Mouse (Mus musculus) liver, embryonic 12.5 days (tissue): Measurements from ENCODE around the gene Sipa1l3. TPM values are rescaled to one million over a fixed set of nuclear protein-coding genes. Genes with fewer than 3 reads are reported as not detected.
A peak's percentile ranks its signal among the peaks of the same experiment; 100 is the strongest.

ENCODE experiments used
- ATAC-seq: fragments of 200-750 bp; cut with Nextera tagmentation; 2 replicates; pipeline ENCODE4 v1.8.0; 2017; ENCODE audit warnings: moderate number of reproducible peaks, mild to moderate bottlenecking, moderate library complexity
- H3K27ac ChIP-seq: fragments of 300-500 bp; sonication (generic); 2 replicates; pipeline ENCODE4 v1.5.1; 2016; ENCODE audit warnings: mild to moderate bottlenecking
- H3K27me3 ChIP-seq: fragments of 300-500 bp; sonication (generic); replicated peaks from 2 replicates; pipeline ENCODE4 v1.6.1; 2016; ENCODE audit warnings: mild to moderate bottlenecking, moderate library complexity
- H3K36me3 ChIP-seq: fragments of 300-500 bp; sonication (generic); 2 replicates; pipeline ENCODE4 v1.6.1; 2016; ENCODE audit warnings: mild to moderate bottlenecking, moderate library complexity
- H3K4me1 ChIP-seq: fragments of 300-500 bp; sonication (generic); 2 replicates; pipeline ENCODE4 v1.6.1; 2016
- H3K4me2 ChIP-seq: fragments of 300-500 bp; sonication (generic); 2 replicates; pipeline ENCODE4 v1.6.1; 2016; ENCODE audit warnings: mild to moderate bottlenecking, moderate library complexity
- H3K4me3 ChIP-seq: fragments of 300-500 bp; sonication (generic); 2 replicates; pipeline ENCODE4 v1.5.1; 2016; ENCODE audit warnings: mild to moderate bottlenecking, moderate library complexity
- H3K9ac ChIP-seq: fragments of 300-500 bp; sonication (generic); 2 replicates; pipeline ENCODE4 v1.6.1; 2016; ENCODE audit warnings: mild to moderate bottlenecking, moderate library complexity
- H3K9me3 ChIP-seq: fragments of 300-500 bp; sonication (generic); replicated peaks from 2 replicates; pipeline ENCODE4 v1.6.1; 2016; ENCODE audit warnings: mild to moderate bottlenecking, moderate library complexity
- WGBS: fragments of 180-500 bp; shearing (Covaris S2); methylation state at CpG from one replicate; pipeline ENCODE4 v1.1.7; 2016; ENCODE audit not compliant: insufficient replicate concordance; 5-methylcytosine and 5-hydroxymethylcytosine counted together
- polyA plus RNA-seq: library from polyadenylated mRNA; unstranded; fragments of >200 nt; fragmentation: Nextera tagmentation; extraction: Ambion mirVana; gene quantifications from 2 replicates; pipeline ENCODE4 v1.2.1, GENCODE M21; 2016

The Sipa1l3 gene
- polyA plus RNA-seq, 1 experiment from 2014 or later, result 4.1 TPM

GRCm38 (mm10) chr7:29303738-29304462 is 214.5 kb downstream of the Sipa1l3 start, which contains the start of gene Dpf1:
Gene Dpf1, plus strand, starts transcription at chr7:29303951.
- Histone ChIP-seq H3K4me1 (peaks cover 49% of the 10 kb centered on the region), H3K27me3 (peaks cover 80% of the 10 kb centered on the region), H3K9me3 (no peaks in the 10 kb centered on the region), H3K4me3 (peak within 1 kb of the TSS; percentile 58), H3K9ac (peak within 1 kb of the TSS; percentile 52), H3K36me3 (no peaks in the 10 kb centered on the region), H3K4me2 (peak within 1 kb of the TSS; percentile 80), H3K27ac (no peak within 1 kb of the TSS)
- ATAC-seq, result peak; percentile 69
- 1% methylated on average over 66 of the region's 67 CpGs for WGBS

- 43% methylated on average over 7 of the region's 7 CpGs for WGBS
- Histone ChIP-seq H3K27me3 (peaks cover 69% of the 10 kb centered on the region), H3K4me3 (no peak overlapping the region), H3K36me3 (no peaks in the 10 kb centered on the region), H3K27ac (no peak overlapping the region), H3K9me3 (no peaks in the 10 kb centered on the region), H3K4me1 (peaks cover 37% of the 10 kb centered on the region), H3K9ac (no peak overlapping the region), H3K4me2 (no peak overlapping the region)
- no peak for ATAC-seq
Measured at GRCm38 (mm10) chr7:29302641-29303040, 215.8 kb downstream of the Sipa1l3 start.

DNA sequence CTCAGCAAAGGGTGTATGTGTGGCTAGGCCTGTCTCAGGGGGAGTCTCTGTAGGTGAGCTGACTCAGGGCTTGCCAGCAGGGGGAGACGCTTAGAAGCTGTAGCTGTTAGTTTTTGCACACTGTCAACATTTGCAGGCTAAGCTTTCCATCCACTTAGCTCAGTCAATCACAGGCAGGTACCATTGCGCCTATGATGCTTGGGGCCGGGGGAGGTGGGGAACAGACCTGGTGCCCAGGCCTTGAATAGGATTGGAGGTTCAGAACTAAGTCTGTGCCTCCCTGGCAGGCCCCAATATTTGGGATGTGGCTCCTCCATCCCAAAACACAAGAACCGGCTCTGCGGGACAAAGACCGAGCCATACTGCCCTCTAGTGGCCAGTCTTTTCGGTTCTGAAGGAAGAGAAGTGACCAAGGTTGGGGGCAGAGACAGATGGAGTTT is 217.3 kb downstream of the Sipa1l3 start:
- H3K9ac ChIP-seq, result no peak overlapping the region
- 6% methylated on average over 7 of the region's 7 CpGs for WGBS
- no peaks in the 10 kb centered on the region for H3K36me3 ChIP-seq
- H3K4me3 ChIP-seq, result no peak overlapping the region
- peaks cover 22% of the 10 kb centered on the region for H3K4me1 ChIP-seq
- ATAC-seq, result no peak
- no peak overlapping the region for H3K4me2 ChIP-seq
- peaks cover 62% of the 10 kb centered on the region for H3K27me3 ChIP-seq
- no peaks in the 10 kb centered on the region for H3K9me3 ChIP-seq
- H3K27ac ChIP-seq, result no peak overlapping the region

GRCm38 (mm10) chr7:29296998-29297397 is 221.4 kb downstream of the Sipa1l3 start:
- peaks cover 19% of the 10 kb centered on the region for H3K4me1 ChIP-seq
- ATAC-seq, result no peak
- H3K9ac ChIP-seq, result no peak overlapping the region
- H3K4me3 ChIP-seq, result no peak overlapping the region
- no peak overlapping the region for H3K27ac ChIP-seq
- H3K36me3 ChIP-seq, result no peaks in the 10 kb centered on the region
- peaks cover 40% of the 10 kb centered on the region for H3K27me3 ChIP-seq
- 14% methylated on average over 10 of the region's 10 CpGs for WGBS
- H3K9me3 ChIP-seq, result no peaks in the 10 kb centered on the region
- H3K4me2 ChIP-seq, result 0 out of 2 replicates have a peak overlapping the region, but pooled peaks have one; percentile 8

DNA sequence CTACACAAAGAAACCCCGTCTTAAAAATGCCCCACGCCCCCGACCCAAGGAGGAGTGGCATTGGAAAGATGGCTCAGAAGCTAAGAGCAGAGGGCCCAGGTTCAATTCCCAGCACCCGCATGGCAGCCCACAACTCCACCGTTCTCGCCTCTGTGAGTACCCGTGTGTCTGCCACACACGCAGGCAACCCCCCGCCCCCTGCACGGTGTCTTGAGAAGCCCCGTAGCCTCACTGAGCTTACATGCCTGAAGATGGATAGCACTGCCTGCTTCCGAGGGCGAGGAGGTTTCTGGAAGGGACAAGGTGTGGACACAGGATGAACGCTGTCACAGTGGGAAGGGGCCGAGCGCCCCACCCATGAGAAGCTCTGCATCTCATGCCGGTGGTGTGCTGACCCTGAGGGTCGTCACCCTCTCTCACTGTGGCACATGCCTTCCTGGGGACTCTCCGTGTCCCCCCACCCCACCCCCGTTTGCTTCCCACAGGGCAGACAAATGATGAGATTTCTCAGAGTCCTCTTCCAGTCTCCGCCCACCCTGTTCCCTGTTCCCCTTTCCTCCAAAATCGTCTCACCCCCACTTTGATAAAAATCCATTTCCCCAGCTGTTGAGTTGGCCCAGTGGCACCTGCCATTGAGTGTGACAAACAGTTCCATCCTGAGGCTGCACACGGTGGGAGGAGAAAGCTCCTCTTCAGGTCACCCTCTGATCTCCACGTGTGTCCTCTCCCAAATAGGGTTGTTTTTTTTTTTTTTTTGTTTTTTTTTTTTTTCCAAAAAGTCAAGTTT is 222.4 kb downstream of the Sipa1l3 start:
- peaks cover 37% of the 10 kb centered on the region; the same call in 1 of the 2 replicates for H3K27me3 ChIP-seq
- H3K4me2 ChIP-seq, result no peak overlapping the region
- H3K4me1 ChIP-seq, result peaks cover 24% of the 10 kb centered on the region
- no peaks in the 10 kb centered on the region for H3K9me3 ChIP-seq
- no peak overlapping the region for H3K9ac ChIP-seq
- no peaks in the 10 kb centered on the region for H3K36me3 ChIP-seq
- 71% methylated on average over 24 of the region's 24 CpGs for WGBS
- H3K27ac ChIP-seq, result no peak overlapping the region
- no peak for ATAC-seq
- no peak overlapping the region for H3K4me3 ChIP-seq

- H3K4me2 ChIP-seq, result no peak overlapping the region
- no peak overlapping the region for H3K9ac ChIP-seq
- peaks cover 35% of the 10 kb centered on the region for H3K4me1 ChIP-seq
- no peaks in the 10 kb centered on the region for H3K9me3 ChIP-seq
- peaks cover 42% of the 10 kb centered on the region for H3K27me3 ChIP-seq
- H3K36me3 ChIP-seq, result no peaks in the 10 kb centered on the region
- no peak for ATAC-seq
- no peak overlapping the region for H3K27ac ChIP-seq
- 65% methylated on average over 13 of the region's 13 CpGs for WGBS
- H3K4me3 ChIP-seq, result no peak overlapping the region
Measured at GRCm38 (mm10) chr7:29294111-29294761, 224.2 kb downstream of the Sipa1l3 start.

GRCm38 (mm10) chr7:29293131-29294065 is 225.0 kb downstream of the Sipa1l3 start:
- Histone ChIP-seq H3K27ac (no peak overlapping the region), H3K4me2 (no peak overlapping the region), H3K4me3 (no peak overlapping the region), H3K4me1 (peaks cover 43% of the 10 kb centered on the region), H3K36me3 (no peaks in the 10 kb centered on the region), H3K27me3 (peaks cover 44% of the 10 kb centered on the region), H3K9ac (no peak overlapping the region), H3K9me3 (no peaks in the 10 kb centered on the region)
- 52% methylated on average over 19 of the region's 19 CpGs for WGBS
- no peak for ATAC-seq

- H3K4me3 ChIP-seq, result no peak overlapping the region
- H3K9me3 ChIP-seq, result no peaks in the 10 kb centered on the region
- H3K36me3 ChIP-seq, result no peaks in the 10 kb centered on the region
- ATAC-seq, result no peak
- H3K9ac ChIP-seq, result no peak overlapping the region
- no peak overlapping the region for H3K27ac ChIP-seq
- peaks cover 43% of the 10 kb centered on the region for H3K4me1 ChIP-seq
- no peak overlapping the region for H3K4me2 ChIP-seq
- WGBS, result 26% methylated on average over 8 of the region's 8 CpGs
- peaks cover 52% of the 10 kb centered on the region for H3K27me3 ChIP-seq
Measured at GRCm38 (mm10) chr7:29292458-29293098, 225.9 kb downstream of the Sipa1l3 start.

DNA sequence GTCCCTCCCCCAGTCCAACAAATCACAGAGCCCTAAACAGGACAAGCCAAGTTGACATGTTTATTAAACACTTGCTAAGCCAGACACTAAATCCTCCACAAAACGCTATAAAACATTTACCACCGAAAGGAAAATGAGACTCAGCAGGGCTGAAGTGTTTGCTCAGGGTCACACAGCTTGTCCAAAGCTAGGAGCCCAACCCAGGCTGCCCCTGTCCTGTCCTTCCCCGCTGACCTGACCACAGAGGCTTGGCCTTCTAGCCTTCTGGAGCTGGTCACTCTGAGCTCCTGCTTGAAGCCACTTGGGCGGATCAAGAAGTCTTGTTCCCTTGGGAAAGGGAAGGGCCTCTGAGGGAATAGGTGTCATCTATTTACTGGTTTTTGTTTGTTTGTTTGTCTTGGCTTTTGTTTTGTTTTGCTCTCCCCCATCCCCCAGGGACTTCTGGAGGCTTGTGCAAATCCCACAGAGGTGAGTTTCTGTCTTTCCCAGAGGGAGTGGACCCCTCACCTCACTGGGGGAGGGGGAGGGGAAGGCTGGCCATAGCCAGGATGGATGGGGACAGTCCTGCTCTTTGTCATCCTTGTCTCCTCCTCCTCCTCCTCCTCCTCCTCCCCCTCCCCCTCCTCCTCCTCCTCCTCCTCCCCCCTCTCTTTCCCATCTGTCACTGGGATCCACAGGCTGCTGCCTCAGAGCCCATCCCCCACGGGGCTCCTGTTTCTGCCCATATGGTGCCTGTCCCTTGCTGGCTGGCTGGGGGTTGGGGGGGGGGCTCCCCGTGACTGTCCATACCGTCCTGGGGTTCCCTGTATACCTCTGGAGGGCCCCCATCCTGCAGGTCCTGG is 226.6 kb downstream of the Sipa1l3 start:
- H3K4me2 ChIP-seq, result no peak overlapping the region

GRCm38 (mm10) chr7:29290691-29291485 is 227.6 kb downstream of the Sipa1l3 start:
- Histone ChIP-seq H3K27me3 (peaks cover 63% of the 10 kb centered on the region), H3K9me3 (no peaks in the 10 kb centered on the region), H3K4me2 (no peak overlapping the region), H3K4me3 (no peak overlapping the region), H3K4me1 (peaks cover 43% of the 10 kb centered on the region), H3K9ac (no peak overlapping the region), H3K27ac (no peak overlapping the region), H3K36me3 (no peaks in the 10 kb centered on the region)
- WGBS, result 59% methylated on average over 11 of the region's 11 CpGs
- no peak for ATAC-seq

More for the DNA sequence above, 226.6 kb downstream of the Sipa1l3 start:
- Histone ChIP-seq H3K4me3 (no peak overlapping the region), H3K36me3 (no peaks in the 10 kb centered on the region), H3K9me3 (no peaks in the 10 kb centered on the region), H3K9ac (no peak overlapping the region), H3K27ac (no peak overlapping the region), H3K4me1 (peaks cover 43% of the 10 kb centered on the region), H3K27me3 (peaks cover 58% of the 10 kb centered on the region)
- 37% methylated on average over 7 of the region's 7 CpGs for WGBS
- no peak for ATAC-seq
